Mouse (Mus musculus) bone marrow, adult 2 months (tissue): ENCODE data around the gene Rhbdf1.

Experiments used
- CTCF ChIP-seq: fragments of 200-500 bp; IDR thresholded peaks from 2 replicates; pipeline ENCODE4 v1.5.1; 2011; ENCODE audit warnings: low read length, control low read depth; ENCODE audit not compliant: control insufficient read depth, insufficient read depth
- POLR2A ChIP-seq: fragments of 200-500 bp; IDR thresholded peaks from 2 replicates; pipeline ENCODE4 v1.6.1; 2011; ENCODE audit warnings: low read depth, mild to moderate bottlenecking, control low read depth, low read length, borderline replicate concordance; ENCODE audit not compliant: control insufficient read depth

DNA sequence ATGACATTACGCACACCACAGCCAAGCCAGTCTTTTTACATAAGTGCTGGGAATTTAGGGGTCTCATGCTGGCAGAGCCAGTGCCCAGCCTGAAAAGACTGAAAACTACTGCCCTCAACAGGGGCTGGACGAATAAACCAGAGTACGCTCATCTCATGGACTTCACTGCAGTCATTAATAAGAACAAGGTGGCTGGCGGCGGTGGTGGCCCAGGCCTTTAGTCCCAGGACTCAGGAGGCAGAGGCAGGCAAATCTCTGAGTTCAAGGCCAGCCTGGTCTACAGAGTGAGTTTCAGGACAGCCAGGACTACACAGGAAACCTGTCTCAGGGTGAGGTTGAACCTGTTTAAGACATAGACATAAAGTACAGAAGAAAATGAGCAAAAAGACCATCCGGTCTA is 44.1 kb upstream of the Rhbdf1 start:
- TF ChIP-seq CTCF, result no peak
- TF ChIP-seq POLR2A, result no peak
